Comparison of ENCODE assay signal across 16 mouse cellular contexts in genomic region chr9:42457501-42457900, GRCm38 (mm10). TPM values are rescaled to one million over a fixed set of nuclear protein-coding genes. Genes with fewer than 3 reads are reported as not detected.
DNase-seq lines count a peak whose midpoint lies in the region; ATAC-seq and TF ChIP-seq lines count a peak whose summit lies in the region.
"Had no signal": no experiment of that assay in that cellular context is flagged by ENCODE, and none has a peak within 500 bp of the region (broad histone marks: within the 10 kb centered on the region; RNA-seq: fewer than 3 reads in every experiment).

No protein-coding gene starts in this region.

- WGBS in lung, adult 2 months: 84% methylated on average over 8 of the region's 8 CpGs

- no peak for TF ChIP-seq CTCF in lung, adult 2 months (IDR thresholded peaks at IDR 0.05; ENCODE audit: insufficient read depth, low read length)

- DNase-seq in lung, adult 18-20 months: peak; percentile 64 to 74
- no peak for DNase-seq in lung, adult 2 months
- peak; percentile 80 for DNase-seq in kidney, postnatal 14 days
- DNase-seq in lung, postnatal 10 days: peak; percentile 29
- no peak for DNase-seq in adipocyte (ENCODE audit: low spot score)
- no peak for DNase-seq in right cerebral cortex, postnatal 4 days
- DNase-seq: adrenal gland, postnatal 36 days; cerebellum, postnatal 36 days; heart, adult 2 months; heart, postnatal 14 days; midbrain, embryonic 14.5 days; right cerebral cortex, postnatal 14 days had no signal

- peaks cover 20% of the 10 kb centered on the region for H3K4me1 ChIP-seq in lung, adult 2 months (ENCODE audit: control insufficient read depth, insufficient read depth, low read length)

- no peak for ATAC-seq in CD4-positive, CD25-positive, alpha-beta regulatory T cell, adult 4 months
- ATAC-seq: hindbrain, embryonic 16.5 days had no signal

- TF ChIP-seq POLR2A in lung, adult 2 months (IDR thresholded peaks at IDR 0.05; ENCODE audit: borderline replicate concordance, extremely low read depth, low read depth, low read length): no peak

- no peak overlapping the region for H3K4me3 ChIP-seq in lung, adult 2 months (replicated peaks; ENCODE audit: extremely low read depth, low read depth, low read length)
- H3K4me3 ChIP-seq: heart, adult 2 months; layer of hippocampus, adult 2 months; limb, embryonic 12.5 days had no signal

RNA-seq across cellular contexts. Expression of gene Tbcel, which starts 50.1 kb away (rescaled TPM):
- 12.0 and 19.9 TPM in 2 replicates for polyA plus RNA-seq in lung, adult 2 months (2012; rRNA removed)
- polyA plus RNA-seq in CD4-positive, CD25-positive, alpha-beta regulatory T cell, adult 4 months (2017; shearing (Covaris generic)): 1 to 10 TPM; 6.6 to 7.5 TPM

RNA-seq across cellular contexts. Expression of gene Tecta, which starts 57.8 kb away (rescaled TPM):
- polyA plus RNA-seq in lung, adult 2 months (2012; rRNA removed): 0.02 and 0.05 TPM in 2 replicates
- polyA plus RNA-seq in CD4-positive, CD25-positive, alpha-beta regulatory T cell, adult 4 months (2017; shearing (Covaris generic)): not detected

Comparison
In these comparisons a context has a peak if more than half of its experiments do, and no peak if none do; other contexts are left out.
1. DNase-seq: peak in lung, adult 18-20 months (2 of 2), kidney, postnatal 14 days (single experiment) and lung, postnatal 10 days (single experiment); none in lung, adult 2 months (single experiment), adipocyte (single experiment) and right cerebral cortex, postnatal 4 days (single experiment).